Mouse (Mus musculus) liver, adult (tissue): ENCODE results near the gene Nek7.

Source experiments
- GATA4 ChIP-seq: IDR thresholded peaks from 2 replicates; pipeline ENCODE4 v1.6.1; 2014; ENCODE audit warnings: mild to moderate bottlenecking, low read length; ENCODE audit not compliant: insufficient replicate concordance

Nek7 gene

GRCm38 (mm10) chr1:138617279-138618011 is 2.5 kb downstream of the Nek7 start:
- TF ChIP-seq GATA4, result no peak; the same call in 1 of the 2 replicates

GRCm38 (mm10) chr1:138615388-138615787 is 4.6 kb downstream of the Nek7 start:
- TF ChIP-seq GATA4, result no peak

- TF ChIP-seq GATA4, result no peak
Measured at GRCm38 (mm10) chr1:138614552-138615287, 5.2 kb downstream of the Nek7 start.

- TF ChIP-seq GATA4, result no peak
Measured at GRCm38 (mm10) chr1:138612177-138612576, 7.8 kb downstream of the Nek7 start.

- no peak for TF ChIP-seq GATA4
Measured at GRCm38 (mm10) chr1:138609176-138609575, 10.8 kb downstream of the Nek7 start.

GRCm38 (mm10) chr1:138608336-138608735 is 11.6 kb downstream of the Nek7 start:
- TF ChIP-seq GATA4, result no peak

GRCm38 (mm10) chr1:138607862-138608261 is 12.1 kb downstream of the Nek7 start:
- no peak for TF ChIP-seq GATA4

- TF ChIP-seq GATA4, result peak; percentile 84
Measured at GRCm38 (mm10) chr1:138606771-138607170, 13.2 kb downstream of the Nek7 start.

GRCm38 (mm10) chr1:138604736-138605135 is 15.2 kb downstream of the Nek7 start:
- TF ChIP-seq GATA4, result no peak

GRCm38 (mm10) chr1:138603974-138604373 is 16.0 kb downstream of the Nek7 start:
- no peak for TF ChIP-seq GATA4

GRCm38 (mm10) chr1:138598087-138598486 is 21.9 kb downstream of the Nek7 start:
- TF ChIP-seq GATA4, result no peak

- no peak for TF ChIP-seq GATA4
Measured at GRCm38 (mm10) chr1:138596127-138596706, 23.7 kb downstream of the Nek7 start.

- no peak for TF ChIP-seq GATA4
Measured at GRCm38 (mm10) chr1:138594910-138595309, 25.0 kb downstream of the Nek7 start.

GRCm38 (mm10) chr1:138593922-138594321 is 26.0 kb downstream of the Nek7 start:
- TF ChIP-seq GATA4, result no peak

GRCm38 (mm10) chr1:138592466-138592865 is 27.5 kb downstream of the Nek7 start:
- TF ChIP-seq GATA4, result no peak

- no peak for TF ChIP-seq GATA4
Measured at GRCm38 (mm10) chr1:138590451-138591022, 29.4 kb downstream of the Nek7 start.

- no peak for TF ChIP-seq GATA4
Measured at GRCm38 (mm10) chr1:138589126-138589525, 30.8 kb downstream of the Nek7 start.
